Mouse (Mus musculus): Measurements from ENCODE around the gene Sdr39u1.

Gene Sdr39u1

DNA sequence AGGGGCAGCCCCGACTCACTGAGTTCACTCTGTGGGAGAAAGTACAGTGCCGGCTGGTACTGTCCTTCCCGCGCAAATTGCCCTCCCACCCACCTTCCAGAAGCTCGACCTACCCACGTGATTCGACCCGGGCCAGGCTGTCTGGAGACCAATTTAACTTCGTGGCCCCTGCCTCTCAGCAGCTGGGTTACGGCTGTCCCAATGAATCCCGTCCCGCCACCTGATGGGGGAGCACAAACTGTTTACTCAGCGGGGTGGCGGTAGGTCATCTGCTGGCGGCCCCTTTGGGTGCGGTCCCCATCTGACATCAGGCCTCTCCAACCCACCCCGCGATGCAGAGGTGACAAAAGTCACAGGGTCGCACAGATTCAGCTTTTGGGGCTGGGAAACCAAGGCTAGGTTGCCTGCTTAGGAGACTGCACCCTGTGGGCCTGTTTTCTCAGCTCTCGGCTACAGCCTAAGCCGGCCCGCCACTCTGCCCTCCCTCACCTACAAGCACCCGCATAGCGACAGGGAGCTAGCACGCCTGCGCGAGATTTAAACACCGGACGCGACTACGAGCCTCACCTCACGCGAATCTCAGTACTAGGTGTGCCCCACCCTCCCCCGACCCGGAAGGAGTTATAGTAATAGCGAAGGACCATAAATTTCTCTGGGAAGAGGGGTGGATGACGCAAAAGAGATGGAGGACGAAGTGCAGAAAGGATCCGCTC lies at the start of gene Sdr39u1:
Sdr39u1 (minus strand) TSS at position 593 of the 713 bp plus-strand sequence.
- peak; percentile 95 for ATAC-seq (ENCODE audit: insufficient number of reproducible peaks, low FRiP score, low TSS enrichment)

DNA sequence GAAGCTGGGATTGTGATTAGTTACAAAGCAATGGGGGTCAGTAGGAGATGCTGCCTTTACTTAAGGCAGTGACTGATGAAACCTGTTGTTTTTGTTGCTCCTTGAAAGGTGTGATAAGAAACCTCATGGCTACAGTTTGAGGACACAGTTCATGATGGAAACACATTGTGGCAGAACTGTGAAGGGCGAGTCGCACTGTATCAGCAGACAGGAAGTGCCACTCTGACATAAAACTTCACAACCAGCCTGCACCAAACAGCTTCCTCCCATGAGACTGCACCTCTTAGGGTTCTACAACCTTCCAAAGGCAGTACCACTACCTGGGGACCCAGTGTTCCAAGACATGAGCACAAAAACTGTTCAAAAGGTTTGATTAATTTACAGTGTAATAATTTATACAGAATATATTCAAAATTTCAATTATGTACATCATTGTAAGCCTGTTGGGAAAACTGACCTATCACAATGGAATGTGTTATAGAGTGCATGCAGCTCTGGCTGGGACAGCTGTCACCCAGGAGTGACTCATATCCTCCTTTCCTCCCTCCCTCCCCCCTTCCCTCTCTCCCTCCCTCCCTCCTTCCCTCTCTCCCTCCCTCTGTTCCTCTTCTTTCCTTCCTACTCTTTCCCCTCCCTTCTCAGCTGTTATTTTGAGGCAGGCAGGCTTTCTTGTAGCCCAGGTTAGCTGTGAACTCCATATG lies 46.3 kb upstream of the Sdr39u1 start:
- ATAC-seq (ENCODE audit: insufficient number of reproducible peaks, low FRiP score, low TSS enrichment): no peak

DNA sequence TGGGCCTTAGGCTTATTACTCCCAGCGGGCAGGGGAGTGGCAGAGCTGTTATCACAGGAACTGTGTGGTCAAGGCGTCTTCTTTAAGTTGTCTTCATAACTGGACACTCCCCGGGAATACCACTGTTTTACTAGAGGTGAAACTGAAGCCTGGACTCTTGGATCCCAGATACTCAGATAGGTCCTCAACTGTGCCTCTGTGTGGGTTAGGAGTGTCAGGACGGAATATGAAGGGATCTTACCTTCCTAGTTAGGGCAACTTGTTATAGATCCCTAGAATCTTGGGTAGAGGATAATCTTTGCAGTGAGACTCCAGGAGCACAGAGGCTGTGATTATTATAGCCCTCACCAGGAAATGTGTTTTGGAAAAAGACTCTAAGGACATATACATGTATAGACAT lies 44.5 kb upstream of the Sdr39u1 start, which contains the start of gene Cma1:
Cma1 (minus strand) TSS at position 101 of the 400 bp plus-strand sequence.
- ATAC-seq (ENCODE audit: insufficient number of reproducible peaks, low FRiP score, low TSS enrichment): no peak

DNA sequence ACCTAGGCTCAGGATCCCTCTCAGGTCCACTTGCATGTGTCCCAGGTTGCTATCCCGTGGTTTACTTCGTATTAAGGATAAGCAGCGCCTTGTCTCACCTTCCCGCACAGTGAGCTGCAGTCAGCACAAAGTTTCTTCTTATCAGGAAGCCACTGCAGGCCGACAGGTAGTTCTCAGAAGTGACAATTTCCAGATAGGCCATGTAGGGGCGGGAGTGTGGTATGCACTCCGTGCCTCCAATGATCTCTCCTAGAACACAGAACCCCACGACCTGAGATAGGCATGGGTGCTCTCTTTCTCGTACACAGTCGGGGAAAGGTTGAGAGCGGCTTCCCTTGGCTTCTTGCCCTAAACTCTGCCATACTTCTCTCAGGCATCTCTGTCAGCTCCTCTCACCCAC lies 43.5 kb upstream of the Sdr39u1 start:
- no peak for ATAC-seq (ENCODE audit: insufficient number of reproducible peaks, low FRiP score, low TSS enrichment)

DNA sequence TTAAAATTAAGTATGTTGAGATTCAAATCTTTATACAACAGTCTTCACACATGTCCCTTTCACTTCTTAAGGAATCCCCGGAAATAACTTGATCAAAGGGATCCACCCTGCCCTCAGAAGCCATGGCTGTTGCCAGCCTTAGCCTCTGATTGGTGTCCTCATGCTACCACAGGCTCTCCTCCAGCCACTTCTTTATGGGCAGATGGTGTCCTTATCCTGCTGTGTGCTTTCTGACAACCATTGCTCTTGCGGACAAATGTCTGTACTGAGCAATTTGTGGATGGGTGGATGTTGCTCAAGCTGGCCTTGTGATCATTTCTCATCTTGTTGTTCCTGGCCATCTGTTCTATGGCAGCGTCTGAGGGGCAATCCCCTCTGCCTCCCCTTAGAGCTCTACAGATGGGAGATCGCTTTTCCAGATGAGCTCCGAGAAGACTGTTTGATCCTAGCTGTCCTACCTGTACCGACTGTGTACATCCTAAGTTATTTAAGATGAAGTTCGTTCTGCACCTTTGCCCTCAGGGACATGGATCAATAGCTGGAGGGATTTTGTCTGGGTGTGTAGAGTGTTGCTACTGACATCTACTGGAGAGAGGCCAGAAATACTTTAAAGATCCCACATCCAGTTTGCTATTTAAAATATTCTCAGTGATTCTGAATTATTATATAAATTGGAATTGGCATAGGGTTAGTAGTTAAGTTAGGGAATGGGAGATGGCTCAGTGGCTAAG lies 40.1 kb upstream of the Sdr39u1 start:
- ATAC-seq (ENCODE audit: insufficient number of reproducible peaks, low FRiP score, low TSS enrichment): peak; percentile 81

DNA sequence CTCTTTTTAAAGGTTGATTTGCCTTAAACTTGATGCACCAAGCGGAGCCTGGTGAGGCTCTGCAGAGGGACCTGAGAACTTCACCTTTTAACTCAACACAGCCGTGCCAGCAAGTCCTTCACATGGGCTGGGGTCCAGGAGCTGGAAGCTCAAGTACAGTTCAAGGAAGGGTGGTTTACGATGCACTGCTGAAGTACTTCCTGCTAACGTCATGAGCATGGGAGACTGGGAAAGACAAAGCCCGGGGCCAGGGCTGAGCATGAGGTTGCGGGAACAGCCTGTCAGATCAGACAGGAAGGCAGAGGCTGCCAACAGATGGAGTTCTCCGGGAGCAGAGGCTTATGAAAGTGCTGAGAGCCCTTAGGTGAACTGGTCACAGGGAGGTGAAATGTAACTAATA lies 33.5 kb upstream of the Sdr39u1 start:
- ATAC-seq (ENCODE audit: insufficient number of reproducible peaks, low FRiP score, low TSS enrichment): no peak

DNA sequence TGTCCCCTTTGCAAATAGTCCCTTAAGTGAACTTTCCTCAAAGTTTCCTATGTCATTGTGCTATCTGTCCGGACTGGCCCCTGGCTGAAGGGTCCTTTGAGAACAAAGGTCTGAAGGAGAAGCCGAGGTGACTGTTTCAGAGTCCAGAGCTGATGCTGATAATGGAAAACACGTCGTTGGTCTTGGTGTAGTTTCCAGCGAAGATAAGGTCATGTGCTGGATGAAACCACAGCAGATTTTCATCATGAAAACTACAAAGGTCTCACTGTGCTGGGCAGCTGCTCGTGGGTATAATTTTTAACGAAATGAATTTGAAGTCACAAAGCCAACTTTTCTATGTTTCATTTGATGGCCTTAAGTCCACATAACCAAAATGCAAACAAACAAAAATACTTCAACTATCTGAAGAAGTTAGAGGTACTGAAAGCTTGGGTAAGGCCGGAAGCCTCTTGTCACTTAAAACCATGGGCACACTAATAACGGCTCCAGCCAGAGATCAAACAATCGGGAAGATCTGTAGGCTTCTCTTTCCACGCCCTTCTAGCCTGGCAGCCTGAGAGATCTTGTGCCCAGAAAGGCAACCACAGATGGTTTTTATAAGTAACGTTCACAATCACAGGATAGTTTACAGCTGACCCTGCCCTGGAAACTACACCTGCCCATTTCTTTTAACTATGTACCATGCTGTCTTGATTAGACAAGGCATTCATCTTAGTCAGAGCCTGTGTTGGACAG lies 29.3 kb upstream of the Sdr39u1 start:
- ATAC-seq (ENCODE audit: insufficient number of reproducible peaks, low FRiP score, low TSS enrichment): no peak

DNA sequence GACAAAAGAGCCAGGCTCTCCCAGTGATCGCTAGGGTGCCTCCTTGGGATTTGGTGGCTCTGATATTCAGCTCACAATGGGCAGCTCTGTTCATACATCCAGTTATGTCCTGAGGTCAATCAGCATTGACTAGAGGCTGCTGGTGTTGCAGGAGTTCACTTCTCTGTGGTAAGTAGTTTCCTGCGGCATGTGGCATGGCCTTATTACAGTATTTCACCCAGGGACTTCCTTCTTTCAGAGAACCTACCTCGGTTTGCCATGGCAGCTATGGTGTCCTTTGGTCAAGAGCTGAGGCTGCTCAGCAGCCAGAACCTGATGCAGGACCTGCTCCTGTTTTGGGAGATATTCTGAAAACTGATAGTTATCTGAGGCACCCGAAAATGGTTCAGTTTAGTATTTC lies 26.8 kb upstream of the Sdr39u1 start:
- ATAC-seq (ENCODE audit: insufficient number of reproducible peaks, low FRiP score, low TSS enrichment): no peak

DNA sequence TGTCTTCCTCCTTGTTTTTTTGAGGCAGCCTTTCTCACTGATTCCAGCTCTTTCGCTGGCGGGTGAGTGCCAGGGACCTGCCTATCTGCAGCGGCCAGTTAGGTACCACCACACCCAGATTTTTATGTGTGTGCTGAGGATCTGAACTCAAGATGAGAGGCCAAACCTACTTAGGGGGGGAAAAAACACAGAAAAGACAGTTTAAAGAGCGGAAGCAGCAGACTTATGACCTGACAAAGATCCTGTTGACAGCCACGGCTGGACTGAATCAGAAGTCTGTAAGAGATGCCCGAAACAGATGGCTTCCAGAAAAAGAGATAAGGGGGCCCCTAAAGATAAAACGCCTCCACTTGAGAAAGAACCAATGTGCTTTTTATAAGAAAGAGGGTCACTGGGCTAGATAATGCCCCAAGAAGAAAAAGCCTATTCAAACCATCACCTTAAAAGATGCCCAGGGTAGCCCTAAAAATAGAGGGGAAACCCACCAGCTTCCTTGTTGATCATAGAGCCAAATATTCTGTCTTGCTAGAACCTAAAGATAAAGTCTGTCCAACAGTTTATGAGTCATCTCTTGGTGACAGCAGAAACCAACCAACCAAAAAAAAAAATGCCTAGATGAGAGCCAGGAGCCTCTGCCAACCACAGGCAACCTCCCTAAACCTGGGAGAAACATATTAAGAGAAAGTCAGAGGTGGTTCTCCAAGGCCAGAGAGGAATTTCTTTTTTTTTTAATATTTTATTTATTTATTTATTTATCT lies 22.6 kb upstream of the Sdr39u1 start:
- no peak for ATAC-seq (ENCODE audit: insufficient number of reproducible peaks, low FRiP score, low TSS enrichment)

DNA sequence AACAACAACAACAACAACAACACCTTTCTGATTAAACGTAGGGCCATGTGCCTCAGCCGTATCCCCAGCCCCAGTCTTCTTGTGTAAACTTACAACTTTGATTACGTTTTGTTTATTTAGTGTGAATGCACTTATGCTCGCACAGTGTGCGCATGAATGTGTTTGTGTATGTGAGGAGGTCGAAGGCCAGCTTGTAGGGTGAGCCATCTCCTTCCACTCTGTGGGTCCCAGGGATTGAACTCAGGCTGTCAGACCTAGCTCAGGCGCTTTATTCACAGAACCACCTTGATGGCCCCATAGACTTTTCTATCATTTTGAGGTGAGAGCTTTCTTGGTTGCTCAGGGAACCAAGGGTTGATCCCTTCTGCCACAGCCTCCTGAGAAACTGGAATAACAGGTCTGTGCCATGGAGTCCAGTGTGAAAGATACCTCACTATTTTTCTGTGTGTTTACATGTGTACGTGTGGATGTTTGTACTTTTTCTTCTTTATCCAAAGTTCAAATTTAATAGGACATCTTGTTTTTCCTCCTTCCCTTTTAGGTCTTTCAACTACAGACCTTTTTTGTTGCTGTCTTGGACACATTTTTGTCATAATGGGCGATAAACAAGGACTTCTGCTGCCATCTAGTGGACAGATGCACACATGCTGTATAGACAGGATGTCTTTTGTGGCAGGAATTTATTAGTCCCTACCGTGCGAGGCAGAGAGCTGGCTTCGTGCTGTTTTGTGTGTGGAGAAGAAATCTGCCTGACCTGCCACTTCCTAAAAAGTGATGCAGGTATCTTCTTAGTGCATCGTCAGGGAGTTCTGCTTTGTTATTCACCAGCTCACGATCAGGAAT lies 18.4 kb upstream of the Sdr39u1 start:
- peak; percentile 76; the same call in 1 of the 2 replicates for ATAC-seq (ENCODE audit: insufficient number of reproducible peaks, low FRiP score, low TSS enrichment)

DNA sequence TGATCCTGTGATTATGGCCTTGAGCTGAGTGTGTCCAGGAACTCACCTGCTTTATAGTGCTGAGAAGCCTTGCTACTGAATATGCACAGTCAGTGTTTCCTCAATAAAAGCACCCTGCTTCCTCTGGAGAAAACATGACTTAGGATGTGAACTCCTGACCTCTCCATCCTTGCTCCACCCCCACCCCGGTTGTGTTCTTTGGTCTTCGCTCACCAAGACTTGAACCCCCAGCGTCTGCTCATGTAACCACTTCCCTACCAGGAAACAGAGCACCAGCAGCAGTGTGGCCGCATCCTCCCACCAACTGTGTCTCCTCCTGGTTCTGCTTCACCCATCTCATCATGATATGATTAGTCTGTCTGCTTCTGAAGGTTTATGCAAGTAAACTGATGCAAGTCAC lies 13.3 kb upstream of the Sdr39u1 start:
- ATAC-seq (ENCODE audit: insufficient number of reproducible peaks, low FRiP score, low TSS enrichment): no peak

DNA sequence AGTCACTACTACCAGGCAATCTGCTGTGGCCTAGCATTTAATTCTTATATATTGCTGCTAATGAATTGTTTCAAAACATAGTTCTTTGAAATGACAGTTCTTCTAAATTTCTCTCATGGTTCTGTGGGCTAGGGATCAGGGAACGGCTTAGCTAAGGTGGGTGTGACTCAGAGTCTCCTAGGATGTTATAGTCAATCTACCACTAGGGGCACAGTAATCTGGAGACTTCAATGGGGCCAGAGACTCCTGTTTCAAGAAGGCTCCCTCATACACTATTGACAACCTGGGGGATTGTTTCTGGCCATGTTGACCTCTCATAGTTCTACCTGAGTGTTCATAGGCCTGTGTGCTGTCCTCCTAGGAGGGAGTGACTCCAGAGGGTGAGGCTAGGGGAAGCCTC lies 5.4 kb upstream of the Sdr39u1 start:
- ATAC-seq (ENCODE audit: insufficient number of reproducible peaks, low FRiP score, low TSS enrichment): no peak

DNA sequence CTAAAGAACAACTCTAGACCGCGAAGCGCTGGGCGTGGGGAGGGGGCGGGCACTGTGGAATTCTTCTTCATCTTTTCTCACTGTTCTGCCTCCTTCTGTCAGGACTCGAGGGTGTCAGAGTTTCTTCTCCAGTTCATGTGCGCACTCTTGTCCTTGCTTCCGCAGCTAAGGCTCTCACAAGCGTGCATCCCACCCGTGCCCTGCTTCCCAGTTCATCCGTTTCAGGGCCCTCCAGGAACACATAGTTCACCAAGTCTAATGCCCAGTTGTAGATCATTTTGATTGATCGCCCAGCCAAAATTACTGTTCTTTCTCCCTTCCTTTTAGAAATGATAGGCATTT lies 292 bp upstream of the Sdr39u1 start:
- ATAC-seq (ENCODE audit: insufficient number of reproducible peaks, low FRiP score, low TSS enrichment): 0 out of 2 replicates have a peak, but pooled peaks have one; percentile 7

DNA sequence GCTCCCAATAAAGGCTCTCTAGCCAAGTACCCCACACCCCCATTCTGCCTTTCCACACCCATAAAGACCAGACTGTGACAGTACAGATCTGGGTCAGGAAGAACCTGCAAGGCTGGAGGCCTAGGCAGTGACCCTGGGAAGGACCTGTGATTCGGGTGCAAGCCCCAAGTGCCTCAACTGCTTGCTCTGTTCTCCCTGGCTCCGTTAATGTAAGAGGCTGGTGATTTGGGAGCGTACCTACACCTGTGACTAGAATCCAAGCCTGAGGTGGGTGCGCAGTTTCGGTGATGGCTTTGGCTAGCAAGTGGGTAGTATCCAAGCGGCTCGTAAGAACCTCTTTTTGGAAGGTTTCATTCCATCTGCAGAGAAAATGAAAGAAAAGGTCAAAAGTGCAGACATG lies 1.1 kb downstream of the Sdr39u1 start:
- no peak for ATAC-seq (ENCODE audit: insufficient number of reproducible peaks, low FRiP score, low TSS enrichment)

DNA sequence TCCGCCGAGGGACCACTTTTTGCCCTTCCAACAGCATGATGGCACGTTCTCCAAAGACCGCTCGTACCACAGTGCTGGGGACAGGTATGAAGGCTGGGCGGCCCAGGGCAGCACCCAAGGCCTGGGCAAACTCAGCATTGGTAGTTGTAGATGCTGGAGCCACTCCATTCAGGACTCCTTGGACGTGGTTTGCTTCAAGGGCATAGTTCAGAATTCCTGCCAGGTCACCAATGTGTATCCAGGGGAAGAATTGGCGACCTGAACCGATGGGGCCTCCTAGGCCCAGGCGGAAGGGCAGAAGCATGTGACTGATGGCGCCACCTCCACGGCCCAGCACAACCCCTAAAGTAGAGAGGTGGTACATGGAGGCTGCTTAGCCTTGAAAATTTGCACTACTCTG lies 2.4 kb downstream of the Sdr39u1 start:
- no peak for ATAC-seq (ENCODE audit: insufficient number of reproducible peaks, low FRiP score, low TSS enrichment)

DNA sequence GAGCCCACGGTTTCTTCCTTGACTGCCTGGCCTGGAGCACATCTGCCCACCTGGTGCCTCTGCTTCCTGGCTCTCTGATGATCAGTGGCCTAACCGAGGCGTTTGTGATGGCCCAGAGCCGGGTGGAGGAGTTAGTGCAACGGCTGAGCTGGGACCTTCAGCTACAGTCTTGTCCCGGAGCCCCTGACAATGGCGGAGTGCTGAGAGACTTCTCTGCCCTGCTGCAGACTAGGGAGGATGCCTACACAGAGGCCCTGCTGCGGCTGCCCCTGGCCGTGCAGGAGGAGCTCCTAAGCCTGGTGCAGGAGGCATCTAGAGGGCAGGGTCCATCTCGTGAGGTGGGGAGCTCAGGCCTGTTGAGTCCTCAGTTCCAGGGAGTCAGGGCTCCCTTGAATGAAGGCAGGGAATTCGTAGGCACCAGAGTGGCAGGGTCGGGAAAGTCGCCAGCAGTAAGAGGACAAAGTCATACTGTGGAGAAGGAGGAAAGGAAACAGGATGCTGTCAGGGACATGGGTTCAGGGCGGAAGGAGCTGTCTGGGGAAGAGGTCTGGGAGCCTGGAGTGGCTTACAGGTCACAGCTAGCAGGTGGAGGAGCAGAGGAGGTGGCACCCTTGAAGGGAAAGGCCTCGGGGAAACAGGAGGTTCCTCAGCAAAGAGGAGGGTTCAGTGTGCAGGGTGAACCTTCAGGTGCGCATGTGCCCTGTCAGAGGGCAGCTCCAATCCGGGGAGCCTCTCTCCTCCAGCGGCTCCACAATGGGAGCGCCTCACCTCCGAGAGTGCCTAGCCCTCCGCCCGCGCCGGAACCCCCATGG lies 13.3 kb downstream of the Sdr39u1 start:
- no peak for ATAC-seq (ENCODE audit: insufficient number of reproducible peaks, low FRiP score, low TSS enrichment)

DNA sequence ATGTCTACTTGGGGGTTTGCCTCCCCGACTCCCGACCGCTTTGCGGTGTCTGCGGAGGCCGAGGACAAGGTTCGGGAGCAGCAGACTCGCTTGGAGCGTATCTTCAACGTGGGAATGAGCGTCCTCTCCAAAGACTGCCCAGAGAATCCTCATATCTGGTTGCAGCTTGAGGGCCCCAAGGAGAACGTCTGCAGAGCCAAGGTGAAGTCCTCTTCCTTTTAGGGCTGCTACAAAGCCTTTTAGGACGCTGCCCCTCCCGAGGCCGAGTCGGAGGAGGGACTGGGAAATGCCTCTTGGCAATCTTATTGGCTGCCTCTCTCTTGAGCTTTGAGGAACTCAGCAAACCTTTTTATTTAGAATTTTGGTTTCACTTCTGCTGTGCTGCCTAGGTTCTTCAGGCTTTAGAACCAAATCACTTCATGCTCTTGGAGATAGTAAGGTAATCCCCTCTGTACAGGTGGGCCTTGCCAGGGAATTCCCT lies 14.3 kb downstream of the Sdr39u1 start:
- no peak for ATAC-seq (ENCODE audit: insufficient number of reproducible peaks, low FRiP score, low TSS enrichment)

DNA sequence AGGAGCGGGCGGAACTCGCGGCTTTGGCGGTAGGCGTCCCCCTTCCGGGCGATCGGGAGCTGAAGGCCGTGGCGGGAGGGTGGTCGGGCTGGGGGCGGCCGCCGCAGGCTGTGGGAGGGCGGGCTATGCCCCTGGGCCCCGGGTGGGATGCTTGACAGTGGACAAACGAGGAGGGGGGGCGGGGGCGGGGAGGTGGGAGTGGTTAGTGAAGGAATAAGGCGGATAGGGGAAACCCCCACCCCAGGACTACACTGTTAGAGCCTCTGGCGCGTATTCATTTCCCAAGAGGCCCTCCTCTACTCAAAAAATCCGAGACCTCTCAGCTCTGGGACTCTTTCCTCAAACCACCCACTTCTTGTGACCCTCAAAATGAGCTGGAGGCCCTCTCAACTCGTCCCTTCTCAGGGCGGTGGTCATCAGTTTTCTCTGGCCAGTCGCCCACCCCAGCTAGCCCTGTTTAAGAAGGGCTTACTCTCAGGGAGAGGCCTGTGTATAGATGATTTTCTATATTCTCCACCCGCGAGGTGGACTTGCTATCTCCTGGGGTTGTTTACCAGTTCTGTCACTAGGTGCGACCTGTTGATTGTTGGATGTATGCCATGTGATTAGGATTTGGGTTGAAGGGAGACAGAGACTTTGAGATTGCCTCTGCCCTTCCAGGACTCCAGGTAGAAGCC lies 14.8 kb downstream of the Sdr39u1 start:
- no peak for ATAC-seq (ENCODE audit: insufficient number of reproducible peaks, low FRiP score, low TSS enrichment)
